Mouse (Mus musculus): ENCODE measurements at regions not wholly inside any gene's neighbourhood (a gene's known extent, or its start where the extent isn't known, plus 50 kb on each side); places are given as distances from the start of the nearest gene placed in this dataset.

DNA sequence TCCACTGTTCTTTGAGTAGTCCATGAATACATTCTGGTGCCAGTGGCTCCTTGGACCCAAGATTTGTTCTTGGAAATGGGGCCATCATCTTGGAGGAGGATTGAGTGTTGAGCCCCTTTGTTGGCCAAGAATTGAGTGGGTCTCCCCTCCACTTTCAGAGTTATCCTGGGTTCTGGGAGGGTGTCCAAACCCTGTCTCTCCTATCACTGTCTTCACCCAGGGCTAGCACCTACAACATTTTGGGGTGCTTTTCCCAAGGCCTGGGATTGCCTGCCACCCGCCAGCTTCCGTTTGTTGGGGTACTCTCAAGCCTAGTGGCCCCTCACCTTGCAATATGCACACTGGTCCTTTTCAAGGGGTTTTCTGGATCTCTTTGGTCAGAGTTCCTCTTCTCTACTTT lies 568.8 kb upstream of the Tbl1xr1 start:
- no peak for DNase-seq (ENCODE audit: low read depth, low spot score)

DNA sequence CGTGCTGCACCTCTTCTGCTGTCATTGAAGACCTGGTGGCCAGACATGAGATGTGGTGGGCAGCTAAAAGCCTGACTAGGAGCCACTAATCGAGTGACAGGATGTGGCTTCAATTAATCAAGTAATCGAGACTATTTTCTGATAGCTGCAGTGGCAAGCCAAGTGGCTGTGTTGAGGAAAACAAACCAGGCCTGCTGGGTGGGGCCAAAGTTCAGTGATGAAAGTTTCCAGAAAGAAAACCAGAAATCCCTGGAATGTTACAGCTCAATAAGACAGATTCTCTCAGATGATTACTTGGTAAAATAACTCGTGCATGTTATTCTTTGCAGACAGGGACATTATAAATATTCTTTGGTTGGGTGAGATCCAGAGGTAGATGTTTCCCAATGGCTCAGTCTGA lies 564.4 kb upstream of the Tbl1xr1 start:
- no peak for DNase-seq (ENCODE audit: low read depth, low spot score)

DNA sequence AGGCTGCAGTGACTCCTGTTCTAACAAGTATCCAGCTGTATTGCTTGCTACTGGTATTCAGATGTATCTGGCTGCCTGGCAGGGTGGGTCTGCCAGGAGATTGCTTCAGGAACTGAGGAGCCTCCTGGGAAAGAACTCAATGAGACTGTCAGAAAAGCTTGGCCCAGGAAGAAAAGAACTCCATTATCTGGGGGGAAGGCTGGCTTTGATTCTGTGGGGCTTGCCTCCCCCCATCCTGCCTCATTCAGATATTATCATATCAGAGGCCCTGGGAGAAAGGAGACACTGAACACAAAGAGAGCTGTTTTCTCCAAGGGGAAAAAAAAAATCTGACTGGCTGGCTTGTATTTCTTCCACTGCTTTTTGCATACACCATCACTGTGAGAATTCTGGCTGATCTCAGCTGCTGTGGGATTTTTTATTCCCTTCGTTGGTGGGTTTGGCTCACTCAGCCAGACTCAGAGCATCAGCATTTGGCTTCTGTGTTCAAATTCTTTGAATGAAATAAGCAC lies 552.0 kb upstream of the Tbl1xr1 start:
- no peak for DNase-seq (ENCODE audit: low read depth, low spot score)

DNA sequence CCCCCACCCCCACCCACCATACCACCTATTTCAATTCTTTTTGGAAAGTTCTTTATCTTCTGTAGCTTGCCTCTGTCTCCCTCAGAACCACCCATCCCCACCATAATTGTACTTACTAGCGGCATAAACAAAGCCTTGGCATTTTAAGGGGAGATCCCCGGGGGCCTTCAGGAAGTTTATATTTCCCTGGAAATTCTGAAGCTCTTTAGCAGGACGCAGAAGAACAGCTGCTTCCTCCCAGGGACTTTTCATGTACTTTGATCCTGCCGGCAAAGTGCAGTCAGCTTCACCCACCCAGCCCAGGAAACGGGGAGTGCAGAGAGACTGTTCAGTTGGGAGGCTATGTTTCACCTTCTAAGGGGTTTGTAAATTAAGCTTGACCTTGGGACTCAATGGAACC lies 545.6 kb upstream of the Tbl1xr1 start:
- DNase-seq (ENCODE audit: low read depth, low spot score), result no peak

DNA sequence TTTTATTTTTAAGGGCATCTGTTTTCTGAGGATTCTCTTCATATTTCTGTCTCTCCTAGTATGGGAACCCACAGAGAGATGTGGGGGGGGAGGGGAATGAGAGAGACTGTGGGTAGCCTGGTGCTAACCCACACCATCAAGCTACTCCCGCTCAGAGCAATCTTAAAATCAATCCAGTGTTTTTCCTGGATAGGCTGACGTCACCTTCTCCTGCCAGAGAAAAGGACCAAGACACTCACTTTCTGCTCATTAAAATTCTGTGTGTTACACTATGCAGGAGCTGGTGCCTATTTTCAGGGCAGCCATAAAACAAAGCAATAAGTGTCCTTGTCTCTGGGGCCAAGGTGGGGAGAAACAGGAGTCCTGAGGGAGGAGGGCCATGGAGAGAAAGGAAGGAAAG lies 537.3 kb upstream of the Tbl1xr1 start:
- DNase-seq (ENCODE audit: low read depth, low spot score), result no peak

DNA sequence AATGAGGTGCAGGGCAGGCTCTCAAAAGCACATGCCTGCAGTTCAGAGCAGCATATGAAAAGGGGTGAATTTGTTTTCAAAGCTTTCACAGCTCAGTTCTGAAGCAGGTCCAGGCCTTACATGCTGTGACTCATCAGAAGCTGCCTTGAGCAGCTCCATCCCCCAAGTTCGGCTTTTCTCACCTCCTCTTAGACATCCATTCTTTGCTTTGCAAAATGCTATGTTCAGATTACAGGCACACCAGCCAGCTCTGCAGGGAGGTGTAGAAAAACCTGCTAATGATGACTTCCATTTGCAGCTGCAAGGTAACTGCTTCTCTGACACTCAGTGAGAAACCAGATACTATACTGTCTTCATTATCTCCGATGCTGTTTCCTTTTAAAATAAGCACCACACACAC lies 532.0 kb upstream of the Tbl1xr1 start:
- no peak for DNase-seq (ENCODE audit: low read depth, low spot score)

DNA sequence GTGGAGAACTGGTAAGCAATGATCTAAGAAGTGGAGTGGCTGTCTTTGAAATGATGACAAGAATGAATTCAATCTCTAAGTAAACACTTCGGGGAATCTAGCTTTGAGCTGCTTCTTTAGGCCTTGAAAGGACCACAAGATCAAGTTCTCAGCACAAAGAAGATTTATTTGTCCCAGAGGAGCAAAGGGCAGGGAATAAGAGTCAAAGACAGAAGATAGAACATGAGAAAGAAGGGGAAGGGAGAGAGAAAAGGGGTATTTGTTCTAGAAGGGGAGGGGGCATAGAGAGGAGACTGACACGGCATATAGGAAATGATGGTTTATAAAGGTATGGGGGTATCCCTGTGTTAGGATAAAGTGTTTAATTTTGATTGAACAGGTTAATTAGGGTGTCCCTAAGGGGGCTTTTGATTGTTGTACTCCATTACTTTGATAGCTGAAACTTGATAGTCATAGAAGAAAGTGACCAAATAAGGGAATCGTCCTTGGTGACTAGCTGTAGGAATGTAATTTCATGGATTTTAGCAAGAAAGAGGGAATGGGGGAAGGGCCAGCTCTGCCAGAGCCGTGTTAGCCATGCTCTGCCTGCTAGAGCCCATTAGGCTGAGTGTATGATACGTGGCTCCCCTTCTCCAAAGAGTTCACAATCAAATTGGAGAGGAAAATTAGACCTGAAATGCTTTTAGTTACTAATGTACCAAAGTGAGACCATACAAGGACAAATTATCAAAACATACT lies 531.1 kb upstream of the Tbl1xr1 start:
- DNase-seq (ENCODE audit: low read depth, low spot score), result no peak

DNA sequence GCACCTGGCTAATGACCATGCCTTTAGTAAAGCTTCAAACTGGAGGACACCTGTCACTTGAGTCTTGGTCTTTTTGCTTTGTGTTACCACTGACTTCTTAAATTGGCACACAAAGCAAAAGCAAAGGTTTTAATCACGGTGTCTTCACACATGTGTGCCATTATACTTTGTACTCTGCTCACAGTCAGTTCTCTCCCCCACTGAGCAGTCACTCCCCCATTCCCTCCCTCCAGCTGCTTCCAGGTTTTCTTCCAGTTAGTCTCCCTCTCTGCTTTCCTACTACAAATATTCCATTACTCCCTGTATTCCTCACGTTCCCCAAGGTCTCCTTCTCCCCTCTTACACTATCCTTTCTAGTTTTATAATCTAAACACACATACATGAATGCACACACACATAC lies 530.0 kb upstream of the Tbl1xr1 start:
- DNase-seq (ENCODE audit: low read depth, low spot score), result no peak

DNA sequence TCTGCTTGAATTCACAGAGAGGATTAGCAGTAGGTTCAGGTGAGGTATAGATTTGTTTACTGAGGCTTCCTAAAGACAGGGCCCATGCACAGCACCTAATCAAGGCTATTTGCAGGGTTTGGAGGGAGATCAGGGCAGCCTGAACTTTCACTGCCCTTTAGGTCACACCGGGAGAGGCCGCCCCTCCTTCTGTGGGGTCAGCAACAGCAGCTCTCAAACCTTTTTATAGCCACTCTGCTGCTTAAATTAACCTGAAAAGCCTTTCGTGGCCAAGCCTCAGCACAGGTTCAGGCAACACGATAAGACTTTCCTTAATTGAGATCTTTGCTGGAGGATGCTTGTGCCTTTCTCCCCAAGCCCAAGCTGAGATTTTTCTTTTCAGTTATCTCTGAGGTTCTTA lies 526.8 kb upstream of the Tbl1xr1 start:
- no peak for DNase-seq (ENCODE audit: low read depth, low spot score)

DNA sequence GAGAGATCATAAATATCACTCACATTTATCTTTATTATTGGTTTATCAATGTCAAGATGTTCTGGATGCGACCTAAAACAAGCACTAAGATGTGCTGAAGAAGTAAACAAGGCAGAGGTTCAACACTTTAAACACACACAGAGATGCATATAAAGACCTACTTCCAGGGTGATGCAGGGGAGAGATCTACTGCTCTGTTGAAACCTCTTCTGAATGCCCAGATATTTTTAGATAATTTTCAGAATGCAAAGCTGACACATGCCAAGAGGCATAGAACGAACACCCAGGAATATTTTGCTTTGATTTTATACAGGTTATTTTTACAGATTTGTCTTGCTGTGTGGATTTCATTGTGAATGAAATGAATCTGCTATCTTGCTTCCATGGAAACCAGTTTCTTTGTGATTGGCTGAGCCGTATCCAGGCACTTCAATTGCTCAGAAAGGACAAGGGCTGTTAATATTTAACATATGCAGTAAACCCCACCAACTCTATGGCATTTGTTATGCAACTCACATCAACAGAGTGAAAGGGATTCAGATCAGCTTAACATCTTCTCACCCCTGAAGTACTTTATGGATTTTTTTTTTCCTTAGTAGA lies 523.2 kb upstream of the Tbl1xr1 start:
- DNase-seq (ENCODE audit: low read depth, low spot score), result no peak

DNA sequence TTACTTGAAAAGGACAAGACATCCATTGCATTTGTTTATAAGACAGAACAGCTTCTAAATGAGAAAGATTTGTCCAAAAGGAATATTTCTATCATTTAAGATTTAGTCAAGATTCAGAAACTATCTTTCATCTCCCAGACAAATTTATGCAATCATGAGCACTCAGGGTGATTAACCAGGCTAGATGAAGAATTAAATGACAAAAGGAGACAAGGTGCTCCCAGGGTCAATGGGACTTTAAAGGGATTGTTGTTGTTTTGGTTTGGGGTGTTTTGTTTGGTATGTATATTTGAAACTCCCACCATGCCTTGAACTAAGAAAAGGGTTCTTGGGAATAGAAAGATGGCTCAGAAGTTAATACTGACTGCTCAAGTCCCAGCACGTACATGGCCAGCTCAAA lies 522.6 kb upstream of the Tbl1xr1 start:
- DNase-seq (ENCODE audit: low read depth, low spot score), result no peak

DNA sequence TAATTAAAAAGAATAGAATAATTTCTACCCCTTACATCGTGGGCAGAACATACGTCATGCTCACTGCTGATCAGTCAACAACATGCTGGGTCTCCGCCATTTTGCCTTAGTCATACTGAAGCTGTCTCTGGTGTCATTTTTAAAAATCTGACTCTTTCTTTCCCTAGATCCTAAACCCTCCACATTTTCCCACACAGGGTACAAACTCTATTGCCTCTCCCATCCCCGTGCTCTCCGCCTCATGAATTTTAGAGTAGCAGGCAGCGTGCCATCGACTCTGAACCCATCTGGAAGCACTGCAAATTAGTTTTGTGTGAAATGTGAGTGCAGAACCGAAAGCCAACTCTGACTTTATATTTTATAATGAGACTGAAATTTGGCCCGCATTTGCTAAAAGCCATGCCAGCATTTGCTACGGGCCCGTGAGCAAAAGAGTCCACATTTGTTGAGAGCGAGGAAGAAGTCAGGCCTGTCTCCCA lies 518.5 kb upstream of the Tbl1xr1 start:
- DNase-seq (ENCODE audit: low read depth, low spot score), result no peak

DNA sequence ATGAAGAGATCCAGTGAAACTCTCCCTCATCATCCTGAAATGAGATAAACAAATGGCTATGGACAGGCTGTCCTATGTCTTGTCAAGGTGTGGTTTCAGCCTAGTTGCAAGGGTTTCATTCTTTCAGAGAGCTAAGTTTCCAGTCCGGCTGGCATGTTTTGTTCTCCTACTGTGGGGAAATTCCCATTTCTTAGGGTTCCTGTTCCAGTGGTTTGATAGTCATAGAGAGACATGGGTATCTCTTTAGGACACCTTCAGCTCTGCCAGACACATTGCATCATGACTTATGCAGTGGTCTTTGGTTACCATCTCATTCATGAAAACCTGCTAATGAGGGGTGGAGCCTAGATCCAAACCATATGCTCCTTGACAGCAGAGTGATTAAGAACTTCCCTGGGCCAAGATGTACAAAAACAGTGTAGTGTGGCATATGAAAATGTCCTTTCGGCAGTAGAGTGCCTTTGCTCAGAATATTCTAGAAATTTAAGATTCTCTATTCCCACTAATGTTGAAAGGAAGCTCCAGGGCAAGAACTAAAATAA lies 513.6 kb upstream of the Tbl1xr1 start:
- no peak for DNase-seq (ENCODE audit: low read depth, low spot score)

DNA sequence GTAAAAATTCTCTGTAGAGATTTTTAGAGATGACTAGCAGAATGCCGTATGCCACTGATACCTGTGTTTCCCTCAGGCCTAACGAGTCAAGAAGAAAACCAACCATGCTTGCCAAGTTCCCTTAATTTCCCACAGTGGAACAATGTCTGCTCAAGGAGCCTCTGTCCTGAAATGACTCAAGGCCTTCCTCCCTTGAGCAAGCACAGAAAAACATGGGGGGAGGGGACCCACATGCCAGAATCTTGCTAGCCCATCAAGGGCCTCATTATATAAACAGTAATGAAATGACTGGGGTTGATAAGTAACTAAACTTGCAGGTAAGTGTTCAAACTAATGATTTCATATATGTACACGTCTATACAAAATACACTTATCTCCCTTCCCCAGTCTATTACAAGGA lies 513.0 kb upstream of the Tbl1xr1 start:
- no peak for DNase-seq (ENCODE audit: low read depth, low spot score)

DNA sequence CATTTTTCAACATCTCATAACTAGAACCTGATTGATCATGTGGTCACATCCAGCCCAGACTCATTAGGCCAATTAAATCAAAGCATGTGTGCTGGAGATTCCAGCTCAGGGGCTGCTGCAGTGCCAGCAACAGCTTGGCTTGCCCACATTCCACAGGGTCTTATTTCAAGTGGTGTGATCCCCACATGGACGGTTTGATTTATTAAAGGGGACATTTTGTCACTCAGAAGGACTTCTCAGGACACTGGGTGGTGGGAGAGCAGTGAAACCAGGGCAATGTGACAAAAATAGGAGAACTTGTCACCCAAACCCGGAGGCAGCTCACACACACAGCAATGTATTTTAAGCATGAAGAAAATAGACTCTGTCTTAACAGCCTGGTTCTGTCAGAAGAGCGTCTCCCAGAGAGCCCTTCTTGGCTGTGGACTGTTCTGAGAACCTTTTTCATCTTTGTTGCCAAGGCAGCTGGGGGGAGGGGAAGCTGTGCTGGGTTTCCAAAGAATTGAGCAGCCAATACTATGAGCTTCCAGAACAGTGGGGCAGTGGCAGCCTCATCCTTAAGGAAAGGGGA lies 512.2 kb upstream of the Tbl1xr1 start:
- DNase-seq (ENCODE audit: low read depth, low spot score), result no peak

DNA sequence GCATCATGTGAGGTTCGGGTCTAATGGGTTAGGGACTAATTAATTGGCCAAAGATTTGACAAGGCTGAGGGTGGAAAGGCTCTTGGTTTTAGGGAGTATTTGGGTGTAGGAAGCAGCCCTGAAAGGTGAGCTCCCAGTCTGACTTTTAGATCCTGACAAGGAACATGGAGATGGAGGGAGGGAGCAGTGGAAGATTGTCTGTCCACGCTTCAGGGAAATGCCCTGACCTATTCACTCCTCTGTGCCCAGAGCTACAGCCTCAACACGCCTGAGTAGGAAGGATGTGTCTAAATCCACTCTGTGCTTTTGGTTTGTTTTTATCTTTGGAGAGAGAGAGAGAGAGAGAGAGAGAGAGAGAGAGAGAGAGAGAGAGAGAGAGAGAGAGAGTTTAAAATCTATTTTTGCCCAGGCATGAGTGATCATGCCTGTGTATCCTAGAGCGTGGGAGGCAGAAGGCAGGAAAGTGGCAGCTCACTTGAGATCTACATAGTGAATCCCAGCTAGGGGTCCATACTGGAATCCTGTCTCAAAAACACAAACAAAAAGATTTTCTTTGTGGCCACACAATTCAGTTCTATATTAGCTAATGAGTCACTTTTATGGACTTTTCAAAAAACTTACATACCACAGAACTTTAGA lies 511.5 kb upstream of the Tbl1xr1 start:
- DNase-seq (ENCODE audit: low read depth, low spot score), result no peak

DNA sequence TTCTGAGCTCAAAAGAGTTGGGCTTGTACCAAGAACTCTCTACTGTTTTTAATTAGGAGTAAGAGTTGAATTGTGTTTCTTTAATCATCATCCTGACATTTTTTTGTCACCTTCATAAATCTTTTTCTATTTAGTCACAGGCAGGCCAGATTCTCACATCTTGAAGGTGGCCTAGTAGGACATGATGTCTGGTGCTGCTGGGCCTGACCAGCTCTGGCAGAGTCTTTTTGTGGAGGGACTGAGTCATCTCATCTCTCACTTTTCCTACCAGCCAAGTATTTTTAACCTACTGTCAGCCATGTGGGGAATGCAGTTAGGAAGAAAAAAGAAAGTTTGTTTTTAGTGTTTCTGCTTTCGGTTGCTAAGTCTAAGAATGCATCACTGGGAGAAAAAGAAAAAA lies 506.7 kb upstream of the Tbl1xr1 start:
- DNase-seq (ENCODE audit: low read depth, low spot score), result no peak

DNA sequence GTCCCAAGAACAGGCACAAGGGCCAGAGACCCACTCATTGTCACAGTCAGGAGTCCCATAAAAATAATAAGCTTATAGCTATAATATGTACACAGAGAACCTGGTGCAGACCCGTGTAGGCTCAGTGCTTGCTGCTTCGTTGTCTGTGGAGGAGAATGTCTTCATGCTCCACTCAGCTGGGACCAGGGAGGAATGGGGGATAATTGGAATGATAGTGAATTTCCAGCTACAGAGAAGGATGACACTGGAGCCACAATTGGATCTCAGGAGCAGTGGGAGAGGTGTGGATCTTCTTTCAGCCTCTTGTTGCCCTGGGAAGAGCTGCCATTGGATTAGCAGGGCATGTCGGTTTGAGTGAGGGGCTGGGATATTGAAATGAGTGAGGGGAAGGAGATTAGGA lies 497.8 kb upstream of the Tbl1xr1 start:
- no peak for DNase-seq (ENCODE audit: low read depth, low spot score)

DNA sequence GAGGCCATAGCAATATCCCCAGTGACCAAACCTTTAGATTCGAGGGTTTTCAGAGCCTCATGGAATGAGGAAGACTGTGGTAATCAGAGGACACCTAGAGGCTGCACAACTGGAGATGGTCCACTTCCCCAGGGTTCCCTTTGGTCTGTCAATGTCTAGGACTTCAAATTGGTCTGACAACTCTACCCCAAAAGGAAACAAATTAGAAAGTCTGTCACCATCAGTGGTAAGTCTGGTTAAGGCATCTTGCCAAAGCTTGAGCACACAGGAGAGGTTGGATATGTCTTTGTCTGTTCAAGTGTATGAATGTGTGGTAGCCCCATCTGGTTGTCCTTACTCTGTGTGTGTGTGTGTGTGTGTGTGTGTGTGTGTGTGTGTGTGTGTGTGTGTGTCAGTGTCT lies 494.3 kb upstream of the Tbl1xr1 start:
- no peak for DNase-seq (ENCODE audit: low read depth, low spot score)

DNA sequence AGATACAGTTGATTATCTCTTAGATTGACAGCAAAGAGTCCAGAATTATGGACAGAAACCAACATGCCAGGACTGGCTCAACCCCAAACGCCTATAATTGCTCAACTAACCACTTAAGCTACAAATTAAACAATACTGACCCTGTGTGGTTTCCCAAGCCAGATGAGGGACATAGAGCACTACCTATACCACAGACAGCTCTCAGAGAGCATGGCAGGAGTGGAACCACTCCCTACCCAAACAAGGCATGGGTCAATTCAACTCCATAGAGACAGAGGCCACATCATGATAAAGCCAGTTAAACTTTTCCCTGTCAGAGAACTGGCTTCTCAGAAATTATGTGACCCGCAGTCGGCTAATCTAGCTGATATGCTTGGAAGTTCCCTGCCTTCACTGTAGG lies 490.7 kb upstream of the Tbl1xr1 start:
- DNase-seq (ENCODE audit: low read depth, low spot score), result no peak

DNA sequence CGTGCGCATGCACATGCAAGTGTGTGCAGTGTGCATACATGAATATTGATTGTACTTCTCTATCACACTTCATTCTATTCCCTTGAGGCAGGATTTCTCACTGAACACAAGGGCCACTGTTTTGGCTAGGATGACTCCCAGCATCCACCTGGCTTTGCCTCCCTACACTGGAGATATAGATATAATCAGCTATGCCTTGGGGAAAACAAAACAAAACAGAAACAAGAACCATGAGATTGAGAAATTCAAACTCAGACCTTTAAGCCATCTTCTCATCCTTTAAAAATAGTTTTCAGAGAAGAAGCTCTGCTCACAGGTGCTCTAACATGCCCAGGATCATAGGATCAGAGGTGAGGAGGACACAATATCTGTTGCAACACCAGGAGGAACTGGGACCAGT lies 469.6 kb upstream of the Tbl1xr1 start:
- DNase-seq (ENCODE audit: low read depth, low spot score), result no peak

DNA sequence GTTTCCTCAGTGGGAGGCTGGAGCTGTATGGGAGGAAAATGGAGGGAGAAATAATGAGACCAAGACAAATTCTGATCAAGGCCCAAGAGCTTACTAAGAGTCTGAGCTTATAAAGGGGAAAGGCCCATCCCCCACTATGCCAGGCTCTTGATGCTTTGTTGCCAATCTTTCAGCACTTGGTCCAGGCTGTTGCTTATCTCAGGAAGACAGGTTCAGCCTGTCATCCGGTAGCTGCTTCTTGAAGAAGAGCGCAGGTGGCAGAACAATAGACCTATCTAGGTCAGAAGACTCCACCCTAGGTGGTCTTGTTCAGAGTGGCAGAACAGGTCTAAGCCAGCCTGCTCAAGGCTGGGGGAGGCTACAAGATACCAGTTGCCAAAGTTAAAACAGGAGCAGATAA lies 466.2 kb upstream of the Tbl1xr1 start:
- DNase-seq (ENCODE audit: low read depth, low spot score), result no peak

Measured in WW6 (cell line).